8 mouse cellular contexts compared by ENCODE assay signal in the genomic region with DNA sequence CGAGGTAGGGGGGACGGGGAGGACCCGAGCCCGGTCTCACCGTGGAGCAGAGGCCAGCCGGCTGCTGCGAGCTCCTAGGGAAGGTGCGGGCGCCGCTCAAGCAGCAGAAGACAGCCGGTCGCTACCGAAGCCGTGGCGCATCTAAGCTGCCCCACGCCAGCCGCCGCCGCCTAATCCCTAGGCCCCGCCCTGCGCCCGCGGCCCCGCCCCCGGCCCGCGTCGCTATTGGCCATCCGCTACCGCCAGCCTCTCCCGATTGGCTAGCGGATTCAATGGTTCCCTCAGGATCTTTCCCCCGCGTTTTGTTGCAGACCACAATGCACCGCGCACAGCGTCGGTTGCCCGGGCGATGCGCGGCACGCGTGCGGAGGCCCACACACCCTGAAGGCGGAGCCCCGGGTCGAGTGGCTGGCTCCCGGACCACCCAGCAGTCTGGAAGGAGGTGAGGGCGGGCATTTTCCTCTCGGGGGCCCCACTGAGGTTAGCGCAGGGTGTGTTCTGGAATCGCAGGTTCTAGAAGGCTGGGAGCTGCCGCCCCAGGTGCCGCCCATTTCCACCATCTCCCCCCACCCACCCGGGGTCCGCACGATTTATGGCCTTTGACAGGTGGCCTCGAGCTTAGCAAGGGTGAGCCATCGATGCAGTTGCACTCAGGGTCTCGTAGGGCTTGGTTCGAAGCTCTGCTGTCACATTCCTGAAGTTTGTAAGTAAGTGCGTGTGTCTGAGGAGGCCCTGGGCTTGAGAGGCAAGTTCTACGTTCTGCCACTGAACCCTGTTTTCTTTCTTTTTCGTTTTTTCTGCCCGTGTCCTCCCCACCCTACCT. TPM values are rescaled to one million over a fixed set of nuclear protein-coding genes. Genes with fewer than 3 reads are reported as not detected.
DNase-seq lines count a peak whose midpoint lies in the region; ATAC-seq lines count a peak whose summit lies in the region.

A gene (minus strand): TSS at position 208 of the 823 bp plus-strand sequence.

- peak within 1 kb of the TSS; percentile 90 for H3K9ac ChIP-seq in heart, embryonic 13.5 days
- peak within 1 kb of the TSS; percentile 97 for H3K9ac ChIP-seq in liver, embryonic 12.5 days
- peak within 1 kb of the TSS; percentile 95 for H3K9ac ChIP-seq in stomach, embryonic 15.5 days

- peak; percentile 98 for DNase-seq in CD4-positive helper T cell, adult 2 months (ENCODE audit: low read depth, low spot score)
- DNase-seq in brain, embryonic 18.5 days (ENCODE audit: low read depth, low spot score): peak; percentile 95
- peak; percentile 100 for DNase-seq in kidney, postnatal 10 days
- peak; percentile 99 for DNase-seq in natural killer cell, adult 2 months (ENCODE audit: low spot score in 2 of 2)

- no peaks in the 10 kb centered on the region for H3K9me3 ChIP-seq in heart, embryonic 13.5 days
- H3K9me3 ChIP-seq in liver, embryonic 12.5 days (replicated peaks): no peaks in the 10 kb centered on the region
- no peaks in the 10 kb centered on the region for H3K9me3 ChIP-seq in stomach, embryonic 15.5 days

- ATAC-seq in erythroid progenitor cell, adult 5-6 weeks (replicated peaks; ENCODE audit: low FRiP score, poor library complexity, severe bottlenecking): peak; percentile 98
- peak; percentile 96 for ATAC-seq in heart, embryonic 13.5 days (ENCODE audit: extremely low read depth, insufficient number of reproducible peaks, low FRiP score, low TSS enrichment)
- peak; percentile 95 for ATAC-seq in liver, embryonic 12.5 days
- ATAC-seq in stomach, embryonic 15.5 days (ENCODE audit: insufficient read depth, low FRiP score, low read depth): peak; percentile 98

- H3K4me1 ChIP-seq in heart, embryonic 13.5 days: peaks cover 39% of the 10 kb centered on the region
- peaks cover 49% of the 10 kb centered on the region for H3K4me1 ChIP-seq in liver, embryonic 12.5 days
- peaks cover 26% of the 10 kb centered on the region for H3K4me1 ChIP-seq in stomach, embryonic 15.5 days

- no peaks in the 10 kb centered on the region for H3K27me3 ChIP-seq in heart, embryonic 13.5 days (replicated peaks)
- no peaks in the 10 kb centered on the region for H3K27me3 ChIP-seq in liver, embryonic 12.5 days (replicated peaks)
- H3K27me3 ChIP-seq in stomach, embryonic 15.5 days (replicated peaks): no peaks in the 10 kb centered on the region

- under 1% methylated on average over 64 of the region's 66 CpGs for WGBS in heart, embryonic 13.5 days
- 2% methylated on average over 63 of the region's 66 CpGs for WGBS in liver, embryonic 12.5 days (ENCODE audit: insufficient replicate concordance)
- under 1% methylated on average over 66 of the region's 66 CpGs for WGBS in stomach, embryonic 15.5 days

- peak within 1 kb of the TSS; percentile 73 for H3K4me3 ChIP-seq in heart, embryonic 13.5 days
- peak within 1 kb of the TSS; percentile 89 for H3K4me3 ChIP-seq in liver, embryonic 12.5 days
- H3K4me3 ChIP-seq in stomach, embryonic 15.5 days (replicated peaks): peak within 1 kb of the TSS; percentile 95

- H3K36me3 ChIP-seq in heart, embryonic 13.5 days: peaks cover 35% of the 10 kb centered on the region
- H3K36me3 ChIP-seq in liver, embryonic 12.5 days: peaks cover 36% of the 10 kb centered on the region
- H3K36me3 ChIP-seq in stomach, embryonic 15.5 days: peaks cover 15% of the 10 kb centered on the region

- peak within 1 kb of the TSS; percentile 86 for H3K4me2 ChIP-seq in heart, embryonic 13.5 days
- H3K4me2 ChIP-seq in liver, embryonic 12.5 days: peak within 1 kb of the TSS; percentile 95
- peak within 1 kb of the TSS; percentile 83 for H3K4me2 ChIP-seq in stomach, embryonic 15.5 days

- H3K27ac ChIP-seq in heart, embryonic 13.5 days (replicated peaks): peak within 1 kb of the TSS; percentile 92
- peak within 1 kb of the TSS; percentile 95 for H3K27ac ChIP-seq in liver, embryonic 12.5 days
- peak within 1 kb of the TSS; percentile 95 for H3K27ac ChIP-seq in stomach, embryonic 15.5 days

RNA-seq across cellular contexts. Expression of the gene that starts here (rescaled TPM):
- total RNA-seq in erythroid progenitor cell, adult 5-6 weeks (2015; ENCODE audit: low replicate concordance): 310 and 338 TPM in 2 replicates
- total RNA-seq in erythroid progenitor cell, adult 5-6 weeks (2017; ENCODE audit: low replicate concordance): 98.2 and 201 TPM in 2 replicates
- polyA plus RNA-seq in heart, embryonic 13.5 days (2015; fragmentation: Nextera tagmentation; extraction: Ambion mirVana): 1,196 and 1,415 TPM in 2 replicates
- 825 and 857 TPM in 2 replicates for polyA plus RNA-seq in liver, embryonic 12.5 days (2016; fragmentation: Nextera tagmentation; extraction: Ambion mirVana)
- 1,324 and 1,567 TPM in 2 replicates for polyA plus RNA-seq in stomach, embryonic 15.5 days (2015; fragmentation: Nextera tagmentation; extraction: Ambion mirVana)

Comparison
In these comparisons a context has a peak if more than half of its experiments do, and no peak if none do; other contexts are left out.
1. Peak in every context shown above with its lines: DNase-seq, ATAC-seq, H3K4me3 ChIP-seq and H3K27ac ChIP-seq.